Mouse (Mus musculus) lung, embryonic 14.5 days (tissue): Measurements from ENCODE around the gene Dnm1. TPM values are rescaled to one million over a fixed set of nuclear protein-coding genes. Genes with fewer than 3 reads are reported as not detected.

Experiments used
- ATAC-seq: fragments of 200-750 bp; cut with Nextera tagmentation; 2 replicates; pipeline ENCODE4 v1.8.0; 2017; ENCODE audit warnings: mild to moderate bottlenecking, moderate TSS enrichment, moderate library complexity; ENCODE audit not compliant: insufficient read depth
- DNase-seq: peaks from one replicate; pipeline ENCODE4 v3.0.0-alpha.2; 2015
- H3K27ac ChIP-seq: fragments of 300-500 bp; sonication (generic); 2 replicates; pipeline ENCODE4 v1.5.1; 2014; ENCODE audit warnings: low read depth, mild to moderate bottlenecking, moderate library complexity
- H3K27me3 ChIP-seq: fragments of 300-500 bp; sonication (generic); 2 replicates; pipeline ENCODE4 v1.6.1; 2014; ENCODE audit warnings: low read length, control low read depth; ENCODE audit not compliant: insufficient read depth
- H3K36me3 ChIP-seq: fragments of 300-500 bp; sonication (generic); 2 replicates; pipeline ENCODE4 v1.6.1; 2014; ENCODE audit warnings: control low read depth; ENCODE audit not compliant: insufficient read depth
- H3K4me1 ChIP-seq: fragments of 300-500 bp; sonication (generic); 2 replicates; pipeline ENCODE4 v1.6.1; 2014; ENCODE audit warnings: antibody characterized with exemption, control low read depth; ENCODE audit not compliant: insufficient read depth
- H3K4me2 ChIP-seq: fragments of 300-500 bp; sonication (generic); 2 replicates; pipeline ENCODE4 v1.6.1; 2014; ENCODE audit warnings: mild to moderate bottlenecking
- H3K4me3 ChIP-seq: fragments of 300-500 bp; sonication (generic); 2 replicates; pipeline ENCODE4 v1.5.1; 2014; ENCODE audit warnings: low read depth, low read length
- H3K9ac ChIP-seq: fragments of 300-500 bp; sonication (generic); 2 replicates; pipeline ENCODE4 v1.6.1; 2014
- H3K9me3 ChIP-seq: fragments of 300-500 bp; sonication (generic); 2 replicates; pipeline ENCODE4 v1.6.1; 2016; ENCODE audit warnings: low read depth, low read length, control low read depth
- CTCF ChIP-seq: IDR thresholded peaks from 2 replicates; pipeline ENCODE4 v1.5.1; 2016; ENCODE audit warnings: antibody characterized with exemption, low read depth
- WGBS: fragments of 180-500 bp; shearing (Covaris S2); extraction: QIAGEN DNeasy Blood & Tissue Kit; methylation state at CpG from one replicate; pipeline ENCODE4 v1.1.7; 2014; 5-methylcytosine and 5-hydroxymethylcytosine counted together
- polyA plus RNA-seq: library from polyadenylated mRNA; unstranded; fragments of >200 nt; fragmentation: Nextera tagmentation; extraction: Ambion mirVana; gene quantifications from 2 replicates; pipeline ENCODE4 v1.2.1, GENCODE M21; 2014

The Dnm1 gene
- polyA plus RNA-seq, 1 experiment from 2014 or later = 17.5 TPM

GRCm38 (mm10) chr2:32339912-32340642 is 13.1 kb downstream of the Dnm1 start:
- no peak overlapping the region for H3K4me2 ChIP-seq
- no peaks in the 10 kb centered on the region for H3K9me3 ChIP-seq
- no peaks in the 10 kb centered on the region for H3K27me3 ChIP-seq
- peaks cover 3% of the 10 kb centered on the region; the same call in 1 of the 2 replicates for H3K36me3 ChIP-seq
- H3K9ac ChIP-seq = no peak overlapping the region
- H3K27ac ChIP-seq = no peak overlapping the region
- WGBS = 46% methylated on average over 26 of the region's 26 CpGs
- no peak for TF ChIP-seq CTCF
- DNase-seq (no peak), ATAC-seq (no peak)
- H3K4me3 ChIP-seq = no peak overlapping the region
- no peaks in the 10 kb centered on the region for H3K4me1 ChIP-seq

- no peak overlapping the region for H3K9ac ChIP-seq
- peaks cover 8% of the 10 kb centered on the region; the same call in 1 of the 2 replicates for H3K36me3 ChIP-seq
- DNase-seq (no peak), ATAC-seq (no peak)
- H3K9me3 ChIP-seq = no peaks in the 10 kb centered on the region
- 53% methylated on average over 15 of the region's 15 CpGs for WGBS
- no peak for TF ChIP-seq CTCF
- H3K4me2 ChIP-seq = no peak overlapping the region
- no peaks in the 10 kb centered on the region for H3K27me3 ChIP-seq
- no peak overlapping the region for H3K4me3 ChIP-seq
- H3K4me1 ChIP-seq = no peaks in the 10 kb centered on the region
- no peak overlapping the region for H3K27ac ChIP-seq
These were observed 17.2 kb downstream of the Dnm1 start for GRCm38 (mm10) chr2:32335888-32336287.

GRCm38 (mm10) chr2:32332159-32332558 is 21.0 kb downstream of the Dnm1 start:
- DNase-seq (no peak), ATAC-seq (no peak)
- peaks cover 5% of the 10 kb centered on the region; the same call in 1 of the 2 replicates for H3K36me3 ChIP-seq
- TF ChIP-seq CTCF = no peak
- WGBS = 81% methylated on average over 5 of the region's 5 CpGs
- no peak overlapping the region for H3K4me3 ChIP-seq
- H3K27ac ChIP-seq = no peak overlapping the region
- no peaks in the 10 kb centered on the region for H3K27me3 ChIP-seq
- H3K4me2 ChIP-seq = no peak overlapping the region
- H3K9me3 ChIP-seq = no peaks in the 10 kb centered on the region
- no peaks in the 10 kb centered on the region for H3K4me1 ChIP-seq
- no peak overlapping the region for H3K9ac ChIP-seq

GRCm38 (mm10) chr2:32329531-32329930 is 23.6 kb downstream of the Dnm1 start:
- no peaks in the 10 kb centered on the region for H3K4me1 ChIP-seq
- H3K27ac ChIP-seq = peak overlapping the region; percentile 30; the same call in 1 of the 2 replicates
- no peak overlapping the region; the same call in 1 of the 2 replicates for H3K9ac ChIP-seq
- H3K4me3 ChIP-seq = no peak overlapping the region
- H3K27me3 ChIP-seq = no peaks in the 10 kb centered on the region
- DNase-seq (peak; percentile 32), ATAC-seq (no peak)
- no peak overlapping the region for H3K4me2 ChIP-seq
- no peaks in the 10 kb centered on the region for H3K9me3 ChIP-seq
- H3K36me3 ChIP-seq = 0 out of 2 replicates have a peak, but pooled peaks cover 5% of the 10 kb centered on the region
- no peak for TF ChIP-seq CTCF
- 33% methylated on average over 6 of the region's 6 CpGs for WGBS

GRCm38 (mm10) chr2:32328911-32329460 is 24.2 kb downstream of the Dnm1 start:
- WGBS = 30% methylated on average over 13 of the region's 13 CpGs

GRCm38 (mm10) chr2:32327200-32327599 is 25.9 kb downstream of the Dnm1 start:
- 59% methylated on average over 4 of the region's 4 CpGs for WGBS
- Histone ChIP-seq H3K36me3 (0 out of 2 replicates have a peak, but pooled peaks cover 5% of the 10 kb centered on the region), H3K27me3 (no peaks in the 10 kb centered on the region), H3K4me1 (no peaks in the 10 kb centered on the region), H3K4me3 (no peak overlapping the region), H3K9me3 (no peaks in the 10 kb centered on the region), H3K9ac (no peak overlapping the region), H3K4me2 (no peak overlapping the region), H3K27ac (no peak overlapping the region)
- no peak for TF ChIP-seq CTCF
- ATAC-seq (no peak), DNase-seq (peak; percentile 47)

More at GRCm38 (mm10) chr2:32328911-32329460, 24.2 kb downstream of the Dnm1 start:
- Histone ChIP-seq H3K4me3 (no peak overlapping the region), H3K36me3 (0 out of 2 replicates have a peak, but pooled peaks cover 5% of the 10 kb centered on the region), H3K9ac (no peak overlapping the region), H3K27ac (no peak overlapping the region), H3K9me3 (no peaks in the 10 kb centered on the region), H3K27me3 (no peaks in the 10 kb centered on the region), H3K4me2 (no peak overlapping the region), H3K4me1 (no peaks in the 10 kb centered on the region)
- DNase-seq = no peak
- no peak for ATAC-seq
- TF ChIP-seq CTCF = no peak

GRCm38 (mm10) chr2:32325342-32325741 is 27.8 kb downstream of the Dnm1 start:
- H3K27ac ChIP-seq = peak overlapping the region; percentile 63
- no peaks in the 10 kb centered on the region for H3K27me3 ChIP-seq
- H3K4me1 ChIP-seq = peaks cover 5% of the 10 kb centered on the region; the same call in 1 of the 2 replicates
- H3K9me3 ChIP-seq = no peaks in the 10 kb centered on the region
- no peak overlapping the region for H3K4me2 ChIP-seq
- no peaks in the 10 kb centered on the region for H3K36me3 ChIP-seq
- DNase-seq (peak; percentile 25), ATAC-seq (no peak)
- no peak for TF ChIP-seq CTCF
- H3K4me3 ChIP-seq = no peak overlapping the region
- no peak overlapping the region for H3K9ac ChIP-seq
- WGBS = 39% methylated on average over 7 of the region's 7 CpGs
